Mouse (Mus musculus): ENCODE measurements around the gene Sik3. TPM values are rescaled to one million over a fixed set of nuclear protein-coding genes. Genes with fewer than 3 reads are reported as not detected.

Gene Sik3
- total RNA-seq, 1 experiment from 2014 or later, result 25.1 TPM

DNA sequence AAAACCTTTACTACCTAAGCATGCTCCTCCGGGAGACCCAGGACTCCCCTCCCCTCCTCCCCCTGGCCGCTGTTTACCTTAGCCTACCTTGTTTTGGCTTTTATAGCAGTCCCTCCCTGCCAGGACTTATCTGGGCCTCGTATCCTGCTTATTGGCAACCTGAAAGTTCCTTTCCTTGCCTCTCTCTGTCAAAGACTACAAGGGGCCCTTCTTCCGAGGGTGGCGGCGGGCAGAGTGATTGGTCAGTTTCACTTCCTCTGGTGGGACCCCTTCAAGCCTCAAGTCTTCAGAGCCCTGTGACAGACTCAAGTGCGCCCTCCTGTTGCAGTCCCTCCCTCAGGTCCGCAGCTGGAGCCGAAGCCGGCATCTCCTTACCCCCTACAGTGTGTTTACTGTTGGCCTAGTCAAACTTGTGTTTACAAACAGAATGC is 1.6 kb downstream of the Sik3 start:
- ATAC-seq (replicated peaks; ENCODE audit: low read depth, poor library complexity, severe bottlenecking), result peak; percentile 64

DNA sequence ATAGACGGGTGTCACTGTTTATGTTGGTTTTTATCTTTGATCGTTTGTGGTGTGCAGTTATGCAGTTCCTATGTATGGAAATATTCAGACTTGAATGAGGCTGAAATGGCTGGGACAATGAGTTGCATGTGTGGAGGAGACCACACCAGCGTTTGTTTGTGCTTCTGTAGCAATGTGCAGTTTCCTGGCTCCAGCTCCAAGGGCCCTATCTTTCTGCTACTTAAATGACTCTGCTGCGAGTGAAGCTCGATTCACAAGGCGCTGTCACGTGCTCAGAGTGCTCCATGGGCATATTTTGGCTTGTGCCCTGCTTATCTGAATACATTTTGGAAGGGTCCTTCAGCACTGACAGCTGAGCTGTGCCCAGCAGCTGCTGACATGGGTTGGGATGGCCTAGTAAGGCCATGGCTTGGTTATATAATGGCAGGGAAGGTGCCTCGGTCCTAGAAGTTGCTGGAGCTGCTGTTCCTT is 2.5 kb downstream of the Sik3 start:
- peak; percentile 22 for ATAC-seq (replicated peaks; ENCODE audit: low read depth, poor library complexity, severe bottlenecking)

DNA sequence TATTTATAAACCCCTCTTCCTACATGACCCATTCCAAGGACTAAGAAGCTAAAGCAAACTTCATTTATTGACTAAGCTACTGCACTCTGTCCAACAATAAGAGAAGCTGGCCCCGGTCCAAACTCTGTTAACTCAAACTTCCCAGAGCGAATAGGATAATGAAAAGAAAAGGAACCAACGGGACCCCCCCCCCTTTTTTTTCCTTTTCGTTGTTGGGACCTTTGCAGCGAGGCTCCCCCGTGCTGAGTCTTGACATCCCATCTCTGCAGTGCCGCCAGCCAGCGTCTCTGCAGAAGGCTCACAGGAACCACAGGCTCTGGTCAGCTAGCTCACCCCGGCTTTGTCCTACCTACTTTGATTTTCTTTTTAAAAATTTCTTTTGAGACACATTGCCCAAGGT is 3.2 kb downstream of the Sik3 start:
- no peak for ATAC-seq (replicated peaks; ENCODE audit: low read depth, poor library complexity, severe bottlenecking)

DNA sequence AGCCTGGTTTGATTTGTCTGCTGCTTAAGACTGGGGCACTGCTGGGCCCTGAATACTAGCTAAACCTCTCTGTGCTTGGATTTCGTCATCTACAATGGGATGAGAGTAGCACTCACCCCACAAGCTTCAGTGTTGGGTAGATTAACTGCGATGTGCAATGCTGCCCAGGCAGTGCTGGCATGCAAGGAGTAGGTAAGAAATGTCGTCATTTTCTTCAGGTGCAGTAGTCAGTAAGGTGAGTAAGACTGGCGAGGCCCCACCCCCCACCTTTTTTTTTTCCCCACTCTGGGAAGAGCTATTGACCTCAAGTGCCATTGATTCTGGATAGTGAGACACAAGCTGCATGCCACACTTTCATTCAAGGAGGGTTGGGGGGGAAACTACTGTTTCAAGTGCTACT is 3.8 kb downstream of the Sik3 start:
- ATAC-seq (replicated peaks; ENCODE audit: low read depth, poor library complexity, severe bottlenecking), result no peak

- ATAC-seq (replicated peaks; ENCODE audit: low read depth, poor library complexity, severe bottlenecking), result no peak
Observed at GRCm38 (mm10) chr9:46018316-46018715, 5.7 kb downstream of the Sik3 start.

DNA sequence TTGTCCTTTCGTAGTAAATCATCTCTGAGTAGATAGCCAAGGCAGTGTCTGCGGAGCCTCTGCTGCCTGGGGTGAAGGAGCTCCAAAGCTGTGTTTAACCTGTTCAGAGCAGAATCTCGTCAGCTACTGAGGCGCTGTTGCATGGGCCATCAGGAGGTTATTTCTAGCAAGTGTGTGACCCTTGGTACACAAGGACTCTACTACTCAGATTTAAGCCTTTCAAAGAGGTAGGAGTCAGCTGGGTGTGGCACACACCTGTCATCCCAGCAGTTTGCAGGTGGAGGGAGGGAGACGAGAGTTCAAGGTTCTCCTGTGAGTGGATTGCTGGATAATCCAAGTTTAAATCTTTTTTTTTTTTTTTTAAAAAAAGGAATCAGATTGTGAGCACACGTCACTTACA is 7.4 kb downstream of the Sik3 start:
- ATAC-seq (replicated peaks; ENCODE audit: low read depth, poor library complexity, severe bottlenecking), result no peak

DNA sequence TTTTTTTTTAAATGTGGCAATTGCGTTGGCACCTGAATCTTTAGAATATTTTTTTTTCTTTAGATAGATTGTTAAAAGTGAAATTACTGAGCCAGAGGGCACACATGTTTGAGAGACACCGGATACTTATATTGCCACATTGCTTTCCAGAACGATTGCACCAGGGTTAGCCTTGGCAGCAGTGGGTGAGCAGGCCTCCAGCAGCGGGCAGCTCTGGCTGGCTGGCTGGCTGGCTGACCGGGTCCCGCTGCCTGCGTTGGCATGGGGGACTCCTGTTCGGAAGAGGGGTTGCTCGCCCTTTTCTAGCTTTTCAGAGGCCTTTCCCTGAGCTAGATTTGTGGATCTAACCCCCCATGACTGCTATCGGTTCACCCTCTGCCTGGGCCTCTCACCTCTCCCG is 11.0 kb downstream of the Sik3 start:
- no peak for ATAC-seq (replicated peaks; ENCODE audit: low read depth, poor library complexity, severe bottlenecking)

- ATAC-seq (replicated peaks; ENCODE audit: low read depth, poor library complexity, severe bottlenecking), result peak; percentile 63
Observed at GRCm38 (mm10) chr9:46026058-46026849, 13.6 kb downstream of the Sik3 start.

- ATAC-seq (replicated peaks; ENCODE audit: low read depth, poor library complexity, severe bottlenecking), result peak; percentile 57
Observed at GRCm38 (mm10) chr9:46027994-46028393, 15.4 kb downstream of the Sik3 start.

DNA sequence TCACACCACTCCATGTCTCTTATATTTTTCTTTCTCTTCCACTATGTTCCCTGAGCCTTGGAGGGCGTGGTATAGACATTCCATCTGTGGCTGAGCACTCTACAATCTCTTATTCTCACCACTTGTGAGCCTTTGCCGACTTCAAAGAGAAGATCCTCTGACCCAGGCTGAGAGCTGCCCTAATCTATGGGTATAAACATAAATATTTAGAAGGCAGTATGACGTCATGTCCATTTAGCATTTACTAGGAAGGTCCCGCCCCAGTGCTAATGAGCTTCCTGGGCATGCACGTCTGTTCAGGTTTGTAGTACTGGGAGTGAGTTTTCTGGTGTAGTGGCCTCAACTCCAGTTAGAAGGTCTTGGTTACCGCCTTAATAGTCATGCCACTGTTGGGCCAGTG is 16.9 kb downstream of the Sik3 start:
- ATAC-seq (replicated peaks; ENCODE audit: low read depth, poor library complexity, severe bottlenecking), result no peak

DNA sequence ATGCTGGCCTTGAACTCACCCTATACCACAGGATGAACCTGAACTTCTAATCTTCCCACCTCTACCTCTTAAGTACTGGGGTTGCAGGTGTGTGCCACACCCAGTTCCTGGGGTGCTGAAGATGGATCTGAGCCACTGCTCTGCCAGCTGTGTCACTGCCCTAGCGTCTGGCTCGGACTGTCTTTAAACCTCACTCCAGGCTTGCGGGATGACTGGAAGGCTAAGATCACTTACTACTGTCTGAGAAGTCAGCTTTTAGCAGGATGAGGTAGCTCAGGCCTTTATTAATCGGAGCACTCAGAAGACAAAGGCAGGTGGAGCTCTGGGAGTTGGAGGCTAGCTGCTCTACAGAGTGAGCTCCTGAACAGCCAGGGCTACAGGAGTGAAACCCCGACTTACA is 17.6 kb downstream of the Sik3 start:
- no peak for ATAC-seq (replicated peaks; ENCODE audit: low read depth, poor library complexity, severe bottlenecking)

DNA sequence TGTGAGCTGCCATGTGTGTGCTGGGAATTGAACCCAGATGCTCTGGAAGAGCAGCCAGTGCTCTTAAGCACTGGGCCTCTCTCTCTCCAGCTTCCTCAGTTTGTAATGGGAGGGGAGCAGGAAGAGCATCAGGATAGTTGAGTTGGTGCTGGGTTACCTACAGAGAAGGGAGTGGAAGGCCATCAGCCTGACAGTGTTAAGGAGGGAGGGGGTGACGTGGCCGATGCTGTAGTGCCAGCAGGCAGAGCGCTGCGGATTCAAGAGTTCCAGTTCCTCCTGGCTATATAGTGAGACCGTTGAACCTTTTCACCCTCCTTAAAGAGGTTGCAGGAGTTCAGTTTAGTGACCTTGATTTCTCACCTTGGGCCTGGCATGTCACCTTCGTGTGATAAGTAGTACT is 18.3 kb downstream of the Sik3 start:
- ATAC-seq (replicated peaks; ENCODE audit: low read depth, poor library complexity, severe bottlenecking), result no peak

GRCm38 (mm10) chr9:46032190-46032589 is 19.6 kb downstream of the Sik3 start:
- no peak for ATAC-seq (replicated peaks; ENCODE audit: low read depth, poor library complexity, severe bottlenecking)

DNA sequence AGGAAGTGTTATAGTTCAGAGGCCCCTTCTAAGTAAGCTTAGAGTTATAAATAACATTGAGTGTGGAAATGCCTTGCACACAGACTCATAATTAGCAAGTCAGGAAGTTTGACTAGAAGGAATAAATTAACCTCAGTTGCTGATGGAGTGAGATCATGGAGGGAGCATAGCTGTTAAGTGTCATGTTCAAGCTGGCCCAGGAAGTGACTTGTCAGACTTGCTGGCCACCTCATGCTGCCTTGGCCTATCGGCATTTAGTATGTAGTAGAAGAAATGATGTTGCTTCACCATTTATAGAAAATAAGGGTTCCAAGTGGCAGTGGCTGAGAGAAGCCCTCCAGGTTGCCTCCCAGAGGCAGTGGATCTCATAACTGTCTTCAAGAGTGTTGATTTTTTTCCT is 20.4 kb downstream of the Sik3 start:
- ATAC-seq (replicated peaks; ENCODE audit: low read depth, poor library complexity, severe bottlenecking), result peak; percentile 65; the same call in 1 of the 2 replicates

- ATAC-seq (replicated peaks; ENCODE audit: low read depth, poor library complexity, severe bottlenecking), result peak; percentile 65; the same call in 1 of the 2 replicates
Observed at GRCm38 (mm10) chr9:46033862-46034261, 21.2 kb downstream of the Sik3 start.

- no peak for ATAC-seq (replicated peaks; ENCODE audit: low read depth, poor library complexity, severe bottlenecking)
Observed at GRCm38 (mm10) chr9:46035290-46035871, 22.8 kb downstream of the Sik3 start.

- no peak for ATAC-seq (replicated peaks; ENCODE audit: low read depth, poor library complexity, severe bottlenecking)
Observed at GRCm38 (mm10) chr9:46036881-46037280, 24.3 kb downstream of the Sik3 start.

GRCm38 (mm10) chr9:46038786-46039185 is 26.2 kb downstream of the Sik3 start:
- no peak for ATAC-seq (replicated peaks; ENCODE audit: low read depth, poor library complexity, severe bottlenecking)

GRCm38 (mm10) chr9:46041186-46041585 is 28.6 kb downstream of the Sik3 start:
- no peak for ATAC-seq (replicated peaks; ENCODE audit: low read depth, poor library complexity, severe bottlenecking)

DNA sequence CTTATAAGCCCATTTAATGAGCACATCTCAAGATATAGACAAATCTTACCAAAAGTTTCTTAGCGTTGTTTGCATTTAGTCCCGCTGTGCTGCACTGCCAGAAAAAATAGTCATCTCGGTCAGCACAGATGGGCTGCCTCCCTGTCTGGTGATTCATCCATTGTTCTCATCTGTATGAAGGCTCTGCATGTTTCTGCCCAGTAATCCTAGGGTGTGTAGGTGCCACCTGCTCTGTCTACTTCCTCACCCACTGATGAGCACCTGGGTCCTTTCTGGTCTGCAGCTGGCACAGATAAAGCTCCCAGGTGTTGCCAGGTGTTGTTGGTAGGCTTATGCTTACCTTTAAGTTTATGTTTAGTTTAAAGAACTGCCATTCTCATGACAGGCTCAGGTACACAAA is 29.8 kb downstream of the Sik3 start:
- ATAC-seq (replicated peaks; ENCODE audit: low read depth, poor library complexity, severe bottlenecking), result no peak

- ATAC-seq (replicated peaks; ENCODE audit: low read depth, poor library complexity, severe bottlenecking), result no peak
Observed at GRCm38 (mm10) chr9:46043626-46044025, 31.0 kb downstream of the Sik3 start.
